Mouse (Mus musculus): Measurements from ENCODE around the gene Med16. TPM values are rescaled to one million over a fixed set of nuclear protein-coding genes. Genes with fewer than 3 reads are reported as not detected.

Gene Med16
- 10 to 100 TPM; 27.8 to 35.8 TPM for polyA plus RNA-seq (2017; shearing (Covaris generic))

DNA sequence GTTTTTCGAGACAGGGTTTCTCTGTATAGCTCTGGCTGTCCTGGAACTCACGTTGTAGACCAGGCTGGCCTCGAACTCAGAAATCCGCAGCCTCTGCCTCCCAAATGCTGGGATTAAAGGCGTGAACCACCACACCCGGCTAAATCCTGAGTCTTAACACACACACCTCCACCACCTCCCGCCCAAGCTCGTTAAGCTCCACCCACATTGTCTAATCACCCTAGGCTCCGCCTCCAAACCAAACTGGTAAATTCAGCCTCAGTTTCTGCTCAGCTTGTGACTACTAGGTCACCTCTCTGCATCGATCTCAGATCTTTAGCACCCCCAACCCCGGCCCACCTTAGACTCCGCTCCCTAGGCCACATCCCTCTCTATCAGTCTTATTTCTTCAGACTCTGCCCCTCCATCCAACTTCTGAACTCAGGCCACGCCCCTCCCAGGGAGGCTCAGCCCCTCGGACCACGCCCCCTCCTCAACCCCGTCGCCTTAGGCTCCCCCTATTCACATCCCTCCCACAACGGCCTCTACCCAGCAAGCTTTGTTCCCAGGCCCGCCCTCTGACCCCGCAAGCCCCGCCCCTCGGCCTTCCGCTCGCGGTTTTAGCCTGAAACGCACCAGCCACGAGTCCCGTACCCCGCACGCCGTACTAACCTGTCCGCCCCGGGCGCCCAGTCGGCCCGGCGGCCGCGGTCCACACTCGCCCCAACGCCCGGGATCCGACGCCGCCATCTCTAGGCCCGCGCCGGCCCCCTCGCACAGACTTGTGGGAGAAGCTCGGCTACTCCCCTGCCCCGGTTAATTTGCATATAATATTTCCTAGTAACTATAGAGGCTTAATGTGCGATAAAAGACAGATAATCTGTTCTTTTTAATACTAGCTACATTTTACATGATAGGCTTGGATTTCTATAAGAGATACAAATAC lies at the start of gene Med16:
Med16 (minus strand) TSS at position 757 of the 925 bp plus-strand sequence.

DNA sequence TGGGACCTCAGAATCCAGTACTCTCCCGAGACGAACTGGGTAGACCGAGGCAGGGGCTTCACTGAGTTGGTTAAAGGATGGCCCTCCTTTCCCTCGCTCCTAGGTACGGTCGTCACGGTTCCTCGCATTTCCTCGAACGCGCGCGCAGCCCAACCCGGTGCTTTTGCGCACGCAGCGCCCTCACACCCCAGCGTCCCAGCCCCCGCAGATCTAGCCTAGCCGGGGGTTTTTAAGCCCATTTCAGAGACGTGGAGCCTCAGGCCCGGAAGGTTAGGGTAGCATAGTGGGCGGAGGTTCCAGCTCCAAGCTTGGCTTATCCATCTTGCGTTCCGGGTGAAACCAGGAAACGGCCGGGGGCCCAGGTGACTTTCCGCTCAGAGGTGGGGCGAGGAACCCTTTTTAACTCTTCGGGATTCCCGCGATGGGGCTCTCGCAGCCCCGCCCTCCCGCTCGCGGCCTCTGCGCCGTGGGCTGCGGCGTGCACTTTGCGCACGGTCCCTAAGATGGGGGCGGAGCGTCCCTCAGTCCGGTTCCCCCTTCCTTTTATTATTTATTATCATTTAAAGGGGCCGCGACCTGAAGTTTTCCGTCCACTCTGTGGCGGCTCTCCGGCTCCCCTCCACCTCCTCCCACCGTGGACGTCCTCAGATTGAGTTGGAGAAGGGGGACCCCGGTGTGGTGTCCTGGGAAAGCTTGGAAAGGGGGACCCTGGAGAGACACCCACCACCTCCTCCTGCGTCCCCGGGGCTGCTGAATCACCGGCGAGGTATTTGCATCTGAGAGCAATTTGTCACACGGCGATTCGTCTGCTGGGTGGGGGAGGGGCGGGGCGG lies 18.0 kb upstream of the Med16 start, which contains the start of gene Arid3a:
Arid3a (plus strand) TSS at position 553 of the 833 bp plus-strand sequence.

DNA sequence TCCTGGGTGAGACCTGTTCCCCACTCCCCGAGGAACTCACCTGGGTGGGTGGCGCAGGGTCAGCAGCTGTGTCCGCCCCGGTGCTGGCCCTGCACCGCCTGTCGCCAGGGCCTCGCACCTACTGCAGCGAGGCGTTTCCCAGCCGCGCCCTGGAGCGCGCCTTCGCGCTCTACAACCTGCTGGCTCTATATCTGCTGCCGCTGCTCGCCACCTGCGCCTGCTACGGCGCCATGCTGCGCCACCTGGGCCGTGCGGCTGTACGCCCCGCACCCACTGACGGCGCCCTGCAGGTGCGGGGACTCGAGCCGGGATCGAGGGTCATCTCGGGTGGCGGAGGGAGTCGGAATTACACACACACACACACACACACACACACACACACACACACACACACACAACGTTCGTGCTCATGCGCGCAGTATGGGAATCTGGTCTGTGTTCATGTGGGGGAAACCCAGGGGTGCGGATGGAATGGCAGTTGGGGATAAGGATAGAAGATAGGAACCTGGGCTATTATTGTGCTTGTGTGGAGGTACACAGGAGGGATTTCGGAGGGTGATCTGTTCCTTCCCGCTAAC lies 12.3 kb upstream of the Med16 start, which contains the start of gene R3hdm4:
R3hdm4 (minus strand) TSS at position 251 of the 578 bp plus-strand sequence.

DNA sequence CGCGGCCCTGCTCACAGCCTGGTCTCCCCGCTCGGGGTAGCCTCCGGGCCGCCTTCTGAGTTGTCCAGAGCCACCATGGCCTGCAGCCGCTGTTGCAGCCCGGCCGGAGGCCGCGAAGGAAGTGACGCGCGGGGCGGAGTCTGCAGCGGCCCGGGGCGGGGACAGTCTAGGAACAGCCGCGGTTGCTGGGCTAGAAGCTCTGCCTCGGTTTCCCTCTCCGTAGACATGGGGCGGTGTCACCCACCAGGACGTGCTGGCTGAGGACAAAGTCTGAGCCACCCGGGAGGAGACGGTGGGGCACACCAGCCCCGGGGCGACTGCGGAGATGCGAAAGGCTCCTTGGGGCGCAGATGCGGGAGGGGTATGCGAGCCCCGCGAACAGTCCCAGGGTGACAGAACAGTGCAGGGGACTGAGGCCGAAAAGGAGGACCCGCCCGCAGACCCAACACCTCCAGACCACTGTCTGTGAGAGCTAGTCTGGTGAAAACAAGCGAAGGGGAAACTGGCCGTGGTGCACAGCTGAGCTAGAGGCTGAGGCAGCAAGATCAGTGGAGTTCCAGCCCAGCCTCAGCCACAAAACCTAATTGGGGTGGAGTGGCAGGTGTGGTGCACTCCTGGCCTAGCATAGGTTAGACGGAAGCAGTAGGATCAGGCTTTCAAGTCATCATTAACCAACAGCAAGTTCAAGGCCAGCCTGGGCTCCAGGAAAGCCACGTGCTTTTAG lies 8.2 kb upstream of the Med16 start, which contains the start of gene Kiss1r:
Kiss1r (plus strand) TSS at position 164 of the 724 bp plus-strand sequence.

DNA sequence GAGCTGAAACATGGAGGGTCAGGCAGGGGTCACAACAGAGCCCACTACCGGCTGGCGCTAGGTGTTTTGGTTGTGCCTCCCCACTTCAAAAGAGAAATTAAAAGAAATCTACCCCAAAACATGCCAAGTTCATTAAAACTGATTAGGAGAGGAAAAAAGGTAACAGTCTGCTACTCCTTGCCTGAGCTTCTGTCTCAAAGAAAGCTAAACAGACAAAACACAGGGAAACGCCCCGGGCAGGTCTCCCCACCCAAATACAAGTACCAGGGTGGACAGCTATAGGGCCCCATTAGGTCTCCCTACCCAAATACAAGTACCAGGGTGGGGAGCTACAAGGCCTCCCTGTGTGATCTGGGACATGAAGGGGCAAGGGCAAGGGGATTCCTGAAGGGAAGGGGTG lies 1.8 kb upstream of the Med16 start, which contains the start of gene Gm26602:
Gm26602 (plus strand) TSS at position 301 of the 400 bp plus-strand sequence.

DNA sequence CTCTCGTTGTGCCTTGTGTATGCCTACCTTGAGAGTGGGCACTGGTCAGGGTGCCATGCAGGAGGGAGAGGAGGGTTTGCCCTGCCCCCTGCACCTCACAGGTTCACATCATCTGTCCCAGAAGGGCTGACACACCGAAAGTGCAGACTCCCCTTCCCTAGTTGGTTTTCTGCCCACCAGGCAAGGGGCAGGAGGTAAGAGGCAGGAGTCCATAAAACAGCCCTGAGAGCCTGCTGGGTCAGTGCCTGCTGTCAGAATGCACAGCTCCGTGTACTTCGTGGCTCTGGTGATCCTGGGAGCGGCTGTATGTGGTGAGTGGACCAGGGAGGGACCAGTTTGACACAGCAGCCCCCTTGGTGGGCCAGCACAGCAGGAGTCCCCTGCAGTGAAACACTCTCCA lies 18.1 kb downstream of the Med16 start, which contains the start of gene Cfd:
Cfd (plus strand) TSS at position 184 of the 400 bp plus-strand sequence.

DNA sequence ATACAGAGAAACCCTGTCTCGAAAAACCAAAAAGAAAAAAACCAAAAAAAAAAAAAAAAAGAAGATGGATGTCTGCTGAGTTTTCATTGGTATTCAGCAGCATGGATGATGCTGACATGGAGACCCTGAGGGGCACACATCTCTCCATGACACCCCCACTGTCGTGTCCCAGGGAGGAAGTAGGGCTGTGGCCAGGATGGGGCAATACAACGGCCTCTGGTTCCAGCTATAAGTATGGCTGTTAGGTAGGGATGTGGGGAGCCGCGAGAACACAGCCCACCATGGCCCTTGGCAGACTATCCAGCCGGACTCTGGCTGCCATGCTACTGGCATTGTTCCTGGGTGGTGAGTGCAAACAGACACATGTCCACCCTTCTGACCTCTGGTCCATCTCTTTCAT lies 22.7 kb downstream of the Med16 start, which contains the start of gene Elane:
Elane (plus strand) TSS at position 194 of the 400 bp plus-strand sequence.

DNA sequence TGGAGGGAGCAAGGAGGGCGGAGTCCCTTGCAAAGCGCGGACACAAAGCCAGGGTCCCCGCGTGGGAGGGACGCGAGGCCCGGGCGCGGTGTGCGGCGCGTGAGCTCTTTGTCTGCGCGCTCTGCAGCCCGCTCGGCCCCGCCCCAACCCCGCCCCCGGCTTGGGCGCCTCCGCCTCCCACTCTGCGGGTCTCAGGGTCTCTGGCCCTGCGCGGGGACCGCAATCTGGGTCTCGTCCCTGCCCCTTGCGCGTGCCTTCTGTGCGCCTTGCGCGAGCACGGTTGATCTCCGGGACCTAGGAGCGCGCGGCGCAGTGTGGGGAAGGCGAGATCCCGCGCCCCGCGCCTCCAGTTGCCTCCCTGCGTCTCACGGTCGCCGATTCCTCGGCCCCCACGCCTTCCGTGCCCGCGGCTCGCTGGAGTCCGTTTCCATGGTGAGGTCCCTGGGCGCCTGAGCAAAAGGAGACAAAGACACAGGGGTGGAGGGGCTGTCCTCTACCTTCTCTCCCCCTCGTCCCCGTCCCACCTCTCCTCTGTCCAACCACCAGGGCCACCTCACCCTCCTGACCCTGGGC lies 34.3 kb downstream of the Med16 start, which contains the start of the genes Prtn3 and Plppr3:
Prtn3 (plus strand) TSS at position 187 of the 573 bp plus-strand sequence.
Plppr3 (minus strand) TSS at position 345 of the 573 bp plus-strand sequence.

DNA sequence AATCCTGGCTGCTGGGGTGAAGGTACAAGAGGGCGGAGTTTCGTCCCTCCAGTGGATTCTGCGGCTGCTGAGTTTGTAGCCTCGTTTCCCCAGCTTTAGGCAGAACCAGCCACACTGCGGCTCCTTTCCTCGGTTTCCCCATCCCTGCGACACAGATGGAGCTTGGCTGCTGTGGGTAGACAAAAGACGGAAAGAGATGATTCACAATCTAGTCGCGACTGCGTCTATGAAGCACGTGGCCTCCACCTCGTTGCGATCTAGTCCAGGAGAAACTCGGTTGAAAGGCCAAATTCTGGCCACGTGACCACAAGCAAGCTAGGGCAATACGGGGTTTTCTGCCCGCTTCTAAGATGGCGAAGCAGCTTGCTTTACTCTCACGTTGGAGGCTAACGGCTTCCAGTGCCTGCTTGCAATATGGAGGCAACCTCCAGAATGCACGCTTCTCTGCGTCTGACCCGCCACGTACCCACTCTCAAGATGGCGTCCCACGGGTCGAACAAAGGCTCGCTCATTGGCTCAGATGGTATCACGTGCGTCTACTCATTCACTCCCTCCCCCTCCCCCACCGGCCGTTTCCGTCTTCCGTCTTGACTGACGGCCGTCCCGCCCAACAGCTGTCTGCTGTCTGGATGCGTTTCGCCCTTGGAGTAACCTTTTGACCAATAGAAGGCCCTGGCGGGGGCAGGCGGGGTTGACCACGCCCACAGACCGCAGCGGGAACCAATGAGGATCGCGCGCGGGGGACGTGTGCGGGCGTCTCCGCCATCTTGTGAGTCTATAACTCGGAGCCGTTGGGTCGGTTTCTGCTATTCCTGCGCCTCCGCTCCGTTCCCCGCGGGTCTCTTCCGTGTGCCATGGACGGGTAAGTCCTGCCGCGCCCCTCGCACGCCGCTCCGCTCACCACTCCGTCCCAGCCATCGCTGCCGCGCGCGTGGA lies 54.6 kb downstream of the Med16 start, which contains the start of gene Ptbp1:
Ptbp1 (plus strand) TSS at position 568 of the 936 bp plus-strand sequence.

Other genes with a start within 250 kb of the Med16 start
- gene Madcam1, start 244.4 kb downstream of the Med16 start, polyA plus RNA-seq (2017; shearing (Covaris generic)): under 1 TPM; 0.32 to 0.51 TPM
- gene Tpgs1, start 239.6 kb downstream of the Med16 start, polyA plus RNA-seq (2017; shearing (Covaris generic)): 10 to 100 TPM; 58.4 to 61.8 TPM
- 100 to 1,000 TPM; 104 to 107 TPM for gene Cdc34, start 226.7 kb downstream of the Med16 start, polyA plus RNA-seq (2017; shearing (Covaris generic))
- 1 to 10 TPM; 1.2 to 1.5 TPM for gene Gzmm, start 219.9 kb downstream of the Med16 start, polyA plus RNA-seq (2017; shearing (Covaris generic))
- 100 to 1,000 TPM; 226 to 283 TPM for gene Bsg, start 204.4 kb downstream of the Med16 start, polyA plus RNA-seq (2017; shearing (Covaris generic))
- gene Hcn2, start 192.3 kb downstream of the Med16 start, polyA plus RNA-seq (2017; shearing (Covaris generic)): under 1 TPM; 0.13 to 0.23 TPM
- gene Polrmt, start 162.3 kb downstream of the Med16 start, polyA plus RNA-seq (2017; shearing (Covaris generic)): 10 to 100 TPM; 29.5 to 32.3 TPM
- gene Fgf22, start 153.8 kb downstream of the Med16 start, polyA plus RNA-seq (2017; shearing (Covaris generic)): under 1 TPM; 0.12 to 0.33 TPM
- gene Rnf126, start 142.0 kb downstream of the Med16 start, polyA plus RNA-seq (2017; shearing (Covaris generic)): 10 to 100 TPM; 47.0 to 58.4 TPM
- gene Fstl3, start 131.7 kb downstream of the Med16 start, polyA plus RNA-seq (2017; shearing (Covaris generic)): under 1 TPM; 0.55 to 0.81 TPM
- gene Prss57, start 118.0 kb downstream of the Med16 start, polyA plus RNA-seq (2017; shearing (Covaris generic)): under 1 TPM; 0.23 to 0.55 TPM
- gene Palm, start 115.4 kb downstream of the Med16 start, polyA plus RNA-seq (2017; shearing (Covaris generic)): 1 to 10 TPM; 2.1 to 3.4 TPM
- gene Misp, start 87.9 kb downstream of the Med16 start, polyA plus RNA-seq (2017; shearing (Covaris generic)): 1 to 10 TPM in 1 of 2 experiments, not detected in 1; 1.1 TPM
- gene Ptbp1, start 54.5 kb downstream of the Med16 start, polyA plus RNA-seq (2017; shearing (Covaris generic)): 100 to 1,000 TPM; 242 to 297 TPM
- gene Prtn3, start 34.4 kb downstream of the Med16 start, polyA plus RNA-seq (2017; shearing (Covaris generic)): not detected
- gene Plppr3, start 34.3 kb downstream of the Med16 start, polyA plus RNA-seq (2017; shearing (Covaris generic)): 1 to 10 TPM; 2.5 to 3.6 TPM
- gene Elane, start 22.7 kb downstream of the Med16 start, polyA plus RNA-seq (2017; shearing (Covaris generic)): not detected
- gene Cfd, start 18.1 kb downstream of the Med16 start, polyA plus RNA-seq (2017; shearing (Covaris generic)): not detected
- gene Gm26602, start 1.9 kb upstream of the Med16 start, polyA plus RNA-seq (2017; shearing (Covaris generic)): 10 to 100 TPM; 16.0 to 34.9 TPM
- under 1 TPM; 0.47 to 0.56 TPM for gene Kiss1r, start 8.0 kb upstream of the Med16 start, polyA plus RNA-seq (2017; shearing (Covaris generic))
- 100 to 1,000 TPM; 188 to 197 TPM for gene R3hdm4, start 12.3 kb upstream of the Med16 start, polyA plus RNA-seq (2017; shearing (Covaris generic))
- 10 to 100 TPM in 1 of 2 experiments, 1 to 10 TPM in 1; 7.0 to 15.0 TPM for gene Arid3a, start 18.1 kb upstream of the Med16 start, polyA plus RNA-seq (2017; shearing (Covaris generic))
- 10 to 100 TPM; 52.3 to 56.5 TPM for gene Wdr18, start 51.2 kb upstream of the Med16 start, polyA plus RNA-seq (2017; shearing (Covaris generic))
- under 1 TPM; 0.13 to 0.28 TPM for gene Grin3b, start 61.8 kb upstream of the Med16 start, polyA plus RNA-seq (2017; shearing (Covaris generic))
- gene Tmem259, start 75.4 kb upstream of the Med16 start, polyA plus RNA-seq (2017; shearing (Covaris generic)): 10 to 100 TPM; 24.8 to 28.5 TPM
- gene Cnn2, start 79.7 kb upstream of the Med16 start, polyA plus RNA-seq (2017; shearing (Covaris generic)): 100 to 1,000 TPM; 650 to 940 TPM
- gene Abca7, start 87.6 kb upstream of the Med16 start, polyA plus RNA-seq (2017; shearing (Covaris generic)): 10 to 100 TPM; 21.2 to 46.3 TPM
- gene Arhgap45, start 107.7 kb upstream of the Med16 start, polyA plus RNA-seq (2017; shearing (Covaris generic)): 100 to 1,000 TPM; 587 to 734 TPM
- gene Polr2e, start 130.9 kb upstream of the Med16 start, polyA plus RNA-seq (2017; shearing (Covaris generic)): 100 to 1,000 TPM; 167 to 199 TPM
- gene Gpx4, start 138.2 kb upstream of the Med16 start, polyA plus RNA-seq (2017; shearing (Covaris generic)): 100 to 1,000 TPM; 438 to 449 TPM
- 10 to 100 TPM; 34.5 to 48.9 TPM for gene Sbno2, start 196.6 kb upstream of the Med16 start, polyA plus RNA-seq (2017; shearing (Covaris generic))
- gene Stk11, start 206.9 kb upstream of the Med16 start, polyA plus RNA-seq (2017; shearing (Covaris generic)): 10 to 100 TPM; 32.3 to 56.4 TPM
- 100 to 1,000 TPM; 430 to 441 TPM for gene Atp5d, start 229.7 kb upstream of the Med16 start, polyA plus RNA-seq (2017; shearing (Covaris generic))
- gene Cbarp, start 231.9 kb upstream of the Med16 start, polyA plus RNA-seq (2017; shearing (Covaris generic)): 1 to 10 TPM; 1.8 to 1.9 TPM
- 1 to 10 TPM; 3.1 to 8.5 TPM for gene Midn, start 239.3 kb upstream of the Med16 start, polyA plus RNA-seq (2017; shearing (Covaris generic))